Mouse (Mus musculus) C2C12 (cell line): ENCODE results near the gene Myd88. TPM values are rescaled to one million over a fixed set of nuclear protein-coding genes. Genes with fewer than 3 reads are reported as not detected.

Experiments used
- H3K27me3 ChIP-seq: one replicate; pipeline ENCODE4 v1.6.1; 2011; ENCODE audit not compliant: control insufficient read depth, insufficient read depth, insufficient read length
- H3K36me3 ChIP-seq: one replicate; pipeline ENCODE4 v1.6.1; 2011; ENCODE audit not compliant: control insufficient read depth, insufficient read depth
- H3K4me3 ChIP-seq: one replicate; pipeline ENCODE4 v1.5.1; 2011; ENCODE audit warnings: mild to moderate bottlenecking, control low read depth; ENCODE audit not compliant: poor library complexity, insufficient read depth, severe bottlenecking
- H3K79me2 ChIP-seq: one replicate; pipeline ENCODE4 v1.6.1; 2011; ENCODE audit not compliant: control insufficient read depth, insufficient read depth
- H3K79me3 ChIP-seq: one replicate; pipeline ENCODE4 v1.6.1; 2011; ENCODE audit warnings: low read depth, control low read depth
- H3ac ChIP-seq: one replicate; pipeline ENCODE3; 2011; ENCODE audit warnings: low read depth; ENCODE audit not compliant: control insufficient read depth, insufficient read length
- CEBPB ChIP-seq: IDR thresholded peaks from one replicate; pipeline ENCODE4 v1.6.1; 2011; ENCODE audit warnings: low read depth, mild to moderate bottlenecking, control low read depth, moderate library complexity
- CTCF ChIP-seq: IDR thresholded peaks from one replicate; pipeline ENCODE4 v1.5.1; 2011; ENCODE audit not compliant: control insufficient read depth, insufficient read depth, insufficient read length
- FOSL1 ChIP-seq: IDR thresholded peaks from one replicate; pipeline ENCODE4 v1.8.0; 2011; ENCODE audit warnings: mild to moderate bottlenecking, low read length; ENCODE audit not compliant: poor library complexity, insufficient read depth, severe bottlenecking
- MAX ChIP-seq: IDR thresholded peaks from one replicate; pipeline ENCODE4 v1.6.1; 2011; ENCODE audit warnings: mild to moderate bottlenecking, control low read depth
- MYOD1 ChIP-seq: IDR thresholded peaks from one replicate; pipeline ENCODE4 v1.6.1; 2011; ENCODE audit warnings: low read depth; ENCODE audit not compliant: control insufficient read depth, insufficient read length
- MYOG ChIP-seq: IDR thresholded peaks from one replicate; pipeline ENCODE4 v1.6.1; 2011; ENCODE audit not compliant: control insufficient read depth, insufficient read length; ENCODE audit errors: extremely low read depth
- USF1 ChIP-seq: IDR thresholded peaks from one replicate; pipeline ENCODE4 v1.6.1; 2011; ENCODE audit warnings: low read depth, mild to moderate bottlenecking, control low read depth, moderate library complexity
- polyA plus RNA-seq: library from polyadenylated mRNA; unstranded; fragments of >200 nt; fragmentation: generic; extraction: Trizol; gene quantifications from one replicate; pipeline ENCODE4 v1.2.1, GENCODE M21; 2012; ENCODE audit warnings: missing spikeins

The Myd88 gene
- polyA plus RNA-seq, 1 experiment: 19.5 TPM

- no peak overlapping the region for H3K4me3 ChIP-seq
- no peaks in the 10 kb centered on the region for H3K79me2 ChIP-seq
- TF ChIP-seq MYOD1 (no peak), MAX (no peak), CTCF (no peak), FOSL1 (no peak), USF1 (no peak), CEBPB (no peak), MYOG (no peak)
- H3K36me3 ChIP-seq: no peaks in the 10 kb centered on the region
- no peaks in the 10 kb centered on the region for H3K79me3 ChIP-seq
- H3ac ChIP-seq: no peak overlapping the region
- H3K27me3 ChIP-seq: no peaks in the 10 kb centered on the region
Observed at GRCm38 (mm10) chr9:119361416-119361815, 20.2 kb upstream of the Myd88 start.

GRCm38 (mm10) chr9:119358058-119358429 lies 16.8 kb upstream of the Myd88 start:
- H3K79me3 ChIP-seq: no peaks in the 10 kb centered on the region
- no peak overlapping the region for H3K4me3 ChIP-seq
- no peaks in the 10 kb centered on the region for H3K79me2 ChIP-seq
- TF ChIP-seq MAX (no peak), FOSL1 (no peak), MYOD1 (no peak), USF1 (no peak), CEBPB (no peak), MYOG (no peak), CTCF (no peak)
- H3ac ChIP-seq: no peak overlapping the region
- no peaks in the 10 kb centered on the region for H3K27me3 ChIP-seq
- no peaks in the 10 kb centered on the region for H3K36me3 ChIP-seq

DNA sequence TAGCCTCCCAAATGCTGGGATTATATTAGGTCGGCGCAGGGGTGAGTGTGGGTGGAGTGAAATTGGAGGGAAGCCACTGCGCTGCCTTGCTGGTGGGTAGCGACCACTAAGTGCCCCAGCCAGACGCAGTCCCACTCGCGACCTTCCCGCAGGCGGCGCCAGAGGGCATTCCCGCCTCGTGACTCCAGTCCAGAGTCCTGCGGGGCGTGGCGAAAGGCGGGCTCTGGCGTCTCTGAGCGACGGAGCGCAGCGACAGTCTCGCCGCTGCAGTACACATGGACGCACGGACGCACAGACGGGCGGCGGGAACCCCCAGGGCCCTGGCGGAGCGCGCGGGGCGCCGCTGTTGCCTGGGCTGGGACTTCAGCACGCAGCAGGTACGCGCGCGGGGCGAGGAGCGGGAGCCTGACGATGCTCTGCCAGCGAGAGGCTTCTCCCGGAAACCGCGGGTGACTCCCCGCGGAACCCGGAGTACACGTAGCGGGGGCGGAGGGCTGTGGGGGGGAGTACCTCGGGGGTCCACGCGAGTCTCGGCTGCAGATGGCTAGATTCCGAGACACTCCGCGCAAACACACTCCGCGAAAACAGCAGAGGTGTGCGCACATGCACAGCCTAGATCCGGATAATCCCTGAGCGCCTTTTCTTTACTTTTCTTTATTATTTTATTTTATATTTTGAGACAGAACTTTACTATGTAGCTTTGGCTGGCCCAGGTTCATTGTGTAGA lies 16.3 kb upstream of the Myd88 start, which contains the start of gene Xylb:
TSS of gene Xylb (plus strand) at position 51 of the 727 bp plus-strand sequence.
- no peaks in the 10 kb centered on the region for H3K79me3 ChIP-seq
- TF ChIP-seq CEBPB (no peak), MAX (no peak), USF1 (peak; percentile 11), CTCF (peak; percentile 76)
- peak within 1 kb of the TSS; percentile 34 for H3K4me3 ChIP-seq
- no peaks in the 10 kb centered on the region for H3K79me2 ChIP-seq
- H3K27me3 ChIP-seq: no peaks in the 10 kb centered on the region
- peak within 1 kb of the TSS; percentile 18 for H3ac ChIP-seq
- no peaks in the 10 kb centered on the region for H3K36me3 ChIP-seq

- Histone ChIP-seq H3K79me2 (no peaks in the 10 kb centered on the region), H3ac (no peak overlapping the region), H3K27me3 (no peaks in the 10 kb centered on the region), H3K36me3 (no peaks in the 10 kb centered on the region), H3K79me3 (no peaks in the 10 kb centered on the region), H3K4me3 (no peak overlapping the region)
- TF ChIP-seq MYOD1 (no peak), USF1 (no peak), MYOG (no peak), CEBPB (no peak), CTCF (no peak), FOSL1 (no peak), MAX (no peak)
Observed at GRCm38 (mm10) chr9:119355943-119356342, 14.7 kb upstream of the Myd88 start.

- H3K79me3 ChIP-seq: no peaks in the 10 kb centered on the region
- H3K79me2 ChIP-seq: no peaks in the 10 kb centered on the region
- no peaks in the 10 kb centered on the region for H3K27me3 ChIP-seq
- no peaks in the 10 kb centered on the region for H3K36me3 ChIP-seq
- no peak for TF ChIP-seq MYOG
- TF ChIP-seq USF1: no peak
- no peak for TF ChIP-seq MAX
- TF ChIP-seq FOSL1: no peak
- TF ChIP-seq CEBPB: no peak
- TF ChIP-seq MYOD1: no peak
- H3ac ChIP-seq: no peak overlapping the region
- H3K4me3 ChIP-seq: no peak overlapping the region
Observed at GRCm38 (mm10) chr9:119353926-119354325, 12.7 kb upstream of the Myd88 start.

DNA sequence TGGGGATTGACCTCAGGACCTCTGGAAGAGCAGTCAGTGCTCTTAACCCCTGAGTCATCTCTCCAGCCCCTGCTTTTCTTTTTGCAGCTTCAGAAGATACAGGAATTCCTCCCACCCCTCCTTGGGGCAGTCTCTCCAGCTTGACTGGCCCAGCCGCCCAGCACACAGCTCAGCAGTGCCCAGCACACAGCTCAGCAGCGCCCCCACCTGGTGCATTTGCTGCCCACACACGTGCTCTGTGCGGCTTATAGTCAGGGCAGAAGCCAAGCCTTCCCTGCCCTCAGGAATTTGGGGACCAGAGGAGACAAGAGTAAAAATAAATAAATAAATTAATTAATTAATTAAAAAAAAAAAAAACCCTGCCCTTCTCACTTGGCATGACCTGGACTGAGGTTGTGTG lies 10.8 kb upstream of the Myd88 start:
- no peaks in the 10 kb centered on the region for H3K79me3 ChIP-seq
- H3K4me3 ChIP-seq: no peak overlapping the region
- no peaks in the 10 kb centered on the region for H3K27me3 ChIP-seq
- peak; percentile 19 for TF ChIP-seq USF1
- TF ChIP-seq MYOG: no peak
- TF ChIP-seq CEBPB: no peak
- no peak for TF ChIP-seq MYOD1
- TF ChIP-seq CTCF: peak; percentile 97
- TF ChIP-seq FOSL1: no peak
- peak; percentile 87 for TF ChIP-seq MAX
- H3K36me3 ChIP-seq: no peaks in the 10 kb centered on the region
- no peak overlapping the region for H3ac ChIP-seq
- H3K79me2 ChIP-seq: no peaks in the 10 kb centered on the region
